Comparison of ENCODE assay signal across 27 mouse cellular contexts in genomic region chr5:27658569-27658968, GRCm38 (mm10).
A peak's percentile ranks its signal among the peaks of the same experiment; 100 is the strongest.
DNase-seq lines count a peak whose midpoint lies in the region; ATAC-seq and TF ChIP-seq lines count a peak whose summit lies in the region.
"Had no signal": no experiment of that assay in that cellular context is flagged by ENCODE, and none has a peak within 500 bp of the region (broad histone marks: within the 10 kb centered on the region; RNA-seq: fewer than 3 reads in every experiment).

No protein-coding gene starts in this region.

- no peak for DNase-seq in kidney, postnatal 14 days
- no peak for DNase-seq in G1E (ENCODE audit: low spot score)
- DNase-seq in forebrain, embryonic 11.5 days (ENCODE audit: low spot score) = no peak
- no peak for DNase-seq in gastrocnemius, postnatal 36 days
- no peak for DNase-seq in retina, embryonic 14.5 days (ENCODE audit: low spot score)
- DNase-seq: adrenal gland, adult 2 months; cerebellum, adult 11 months; cerebellum, adult 9-10 months; cerebellum, postnatal 36 days; heart, postnatal 10 days; lung, adult 2 months; lung, postnatal 14 days; right cerebral cortex, adult 18-20 months; spleen, adult 18-20 months; thymus, postnatal 14 days had no signal

- peak; percentile 24 for ATAC-seq in kidney, embryonic 15.5 days (replicated peaks; ENCODE audit: low FRiP score)
- ATAC-seq in G1E (ENCODE audit: extremely low read depth, insufficient number of reproducible peaks, low FRiP score, poor library complexity, severe bottlenecking) = peak; percentile 73
- peak; percentile 38; the same call in 1 of the 2 replicates for ATAC-seq in erythroid progenitor cell, adult 5-6 weeks (replicated peaks; ENCODE audit: low FRiP score, poor library complexity, severe bottlenecking)
- ATAC-seq in liver, embryonic 15.5 days (ENCODE audit: insufficient read depth) = peak; percentile 86
- no peak for ATAC-seq in forebrain, embryonic 11.5 days (replicated peaks; ENCODE audit: low FRiP score)
- ATAC-seq: CD4-positive, CD25-positive, alpha-beta regulatory T cell, adult 4 months; forebrain, embryonic 16.5 days; intestine, postnatal 0 days; midbrain, embryonic 15.5 days had no signal

- H3K4me2 ChIP-seq in kidney, embryonic 15.5 days = no peak overlapping the region
- peak overlapping the region; percentile 19; the same call in 1 of the 2 replicates for H3K4me2 ChIP-seq in liver, embryonic 15.5 days
- H3K4me2 ChIP-seq in forebrain, embryonic 11.5 days (ENCODE audit: low read depth, low read length, severe bottlenecking) = no peak overlapping the region
- H3K4me2 ChIP-seq: heart, embryonic 13.5 days; hindbrain, embryonic 14.5 days; limb, embryonic 13.5 days; midbrain, embryonic 15.5 days had no signal

- H3K27me3 ChIP-seq in kidney, embryonic 15.5 days = no peaks in the 10 kb centered on the region
- peaks cover 10% of the 10 kb centered on the region for H3K27me3 ChIP-seq in G1E (ENCODE audit: insufficient read depth, low read length)
- H3K27me3 ChIP-seq in liver, embryonic 15.5 days = no peaks in the 10 kb centered on the region
- H3K27me3 ChIP-seq in forebrain, embryonic 11.5 days (ENCODE audit: control insufficient read depth, insufficient read depth, low read length) = no peaks in the 10 kb centered on the region
- H3K27me3 ChIP-seq: heart, embryonic 13.5 days; limb, embryonic 13.5 days; midbrain, embryonic 15.5 days had no signal

- intact Hi-C loops in gastrocnemius, postnatal 36 days (cut with DNase I) = no loop called here

- no peaks in the 10 kb centered on the region for H3K9me3 ChIP-seq in kidney, embryonic 15.5 days (replicated peaks)
- no peaks in the 10 kb centered on the region for H3K9me3 ChIP-seq in G1E (replicated peaks)
- H3K9me3 ChIP-seq in liver, embryonic 15.5 days (replicated peaks) = no peaks in the 10 kb centered on the region
- H3K9me3 ChIP-seq in forebrain, embryonic 11.5 days (ENCODE audit: control insufficient read depth, low read length) = no peaks in the 10 kb centered on the region
- H3K9me3 ChIP-seq: forebrain, embryonic 10.5 days; heart, embryonic 13.5 days; limb, embryonic 13.5 days; midbrain, embryonic 10.5 days; midbrain, embryonic 15.5 days had no signal

- H3K4me1 ChIP-seq in kidney, embryonic 15.5 days = peaks cover 17% of the 10 kb centered on the region
- peaks cover 12% of the 10 kb centered on the region for H3K4me1 ChIP-seq in G1E (ENCODE audit: insufficient read depth, low read depth, low read length)
- peaks cover 40% of the 10 kb centered on the region for H3K4me1 ChIP-seq in liver, embryonic 15.5 days (replicated peaks)
- no peaks in the 10 kb centered on the region for H3K4me1 ChIP-seq in forebrain, embryonic 11.5 days (replicated peaks; ENCODE audit: control insufficient read depth, insufficient read depth, low read length)
- H3K4me1 ChIP-seq: forebrain, embryonic 10.5 days; limb, embryonic 13.5 days; midbrain, embryonic 15.5 days had no signal

- H3K9ac ChIP-seq in kidney, embryonic 15.5 days = no peak overlapping the region
- no peak overlapping the region for H3K9ac ChIP-seq in liver, embryonic 15.5 days
- H3K9ac ChIP-seq in forebrain, embryonic 11.5 days (ENCODE audit: low read length) = no peak overlapping the region
- H3K9ac ChIP-seq: heart, embryonic 13.5 days; hindbrain, embryonic 14.5 days; limb, embryonic 13.5 days; midbrain, embryonic 15.5 days had no signal

- H3K4me3 ChIP-seq in kidney, embryonic 15.5 days (replicated peaks) = no peak overlapping the region
- H3K4me3 ChIP-seq in G1E (ENCODE audit: low read depth, low read length) = no peak overlapping the region
- H3K4me3 ChIP-seq in liver, embryonic 15.5 days (replicated peaks) = no peak overlapping the region
- H3K4me3 ChIP-seq in forebrain, embryonic 11.5 days (ENCODE audit: low read depth, low read length) = no peak overlapping the region
- H3K4me3 ChIP-seq: forebrain, embryonic 10.5 days; heart, embryonic 13.5 days; limb, embryonic 13.5 days; midbrain, embryonic 10.5 days; midbrain, embryonic 15.5 days had no signal

- no peak for TF ChIP-seq CTCF in G1E (IDR thresholded peaks at IDR 0.05; ENCODE audit: low read depth, low read length)

- H3K27ac ChIP-seq in kidney, embryonic 15.5 days = peak overlapping the region; percentile 83
- no peak overlapping the region for H3K27ac ChIP-seq in liver, embryonic 15.5 days (replicated peaks)
- no peak overlapping the region for H3K27ac ChIP-seq in forebrain, embryonic 11.5 days (ENCODE audit: low read depth, low read length)
- H3K27ac ChIP-seq: forebrain, embryonic 10.5 days; hindbrain, embryonic 14.5 days; limb, embryonic 13.5 days; midbrain, embryonic 10.5 days; midbrain, embryonic 15.5 days had no signal

- no peaks in the 10 kb centered on the region for H3K36me3 ChIP-seq in kidney, embryonic 15.5 days
- no peaks in the 10 kb centered on the region for H3K36me3 ChIP-seq in G1E (replicated peaks)
- H3K36me3 ChIP-seq in liver, embryonic 15.5 days (replicated peaks) = no peaks in the 10 kb centered on the region
- no peaks in the 10 kb centered on the region for H3K36me3 ChIP-seq in forebrain, embryonic 11.5 days (ENCODE audit: control insufficient read depth, insufficient read depth, low read length)
- H3K36me3 ChIP-seq: forebrain, embryonic 10.5 days; heart, embryonic 13.5 days; limb, embryonic 13.5 days; midbrain, embryonic 10.5 days had no signal
